Mouse (Mus musculus): ENCODE measurements at regions not wholly inside any gene's neighbourhood (a gene's known extent, or its start where the extent isn't known, plus 50 kb on each side); places are given as distances from the start of the nearest gene placed in this dataset.

DNA sequence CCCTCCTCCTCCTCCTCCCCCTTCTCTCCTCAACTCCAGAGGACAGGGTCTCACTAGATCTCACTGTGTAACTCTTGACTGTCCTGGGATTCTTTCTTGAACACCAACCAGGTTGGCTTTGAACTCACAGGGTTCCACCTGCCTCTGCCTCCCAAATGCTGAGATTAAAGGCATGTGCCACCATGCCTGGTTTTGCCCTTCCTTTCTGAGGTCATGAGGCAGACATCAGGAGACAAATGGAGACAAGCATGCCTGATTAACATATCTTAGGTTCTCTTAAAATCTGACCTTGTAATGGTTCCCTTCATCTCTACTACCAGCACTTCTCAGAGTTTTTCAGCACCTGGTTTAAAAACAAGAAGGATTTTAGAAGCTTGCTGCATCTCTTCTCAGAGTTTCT, 143.5 kb downstream of the Gm10260 start:
- no peak for DNase-seq (ENCODE audit: low spot score)

GRCm38 (mm10) chr13:97607221-97607723, 153.2 kb downstream of the Gm10260 start:
- DNase-seq (ENCODE audit: low spot score), result peak; percentile 28

GRCm38 (mm10) chr13:97604451-97604850, 156.0 kb downstream of the Gm10260 start:
- DNase-seq (ENCODE audit: low spot score), result peak; percentile 14

- no peak for DNase-seq (ENCODE audit: low spot score)
Observed at GRCm38 (mm10) chr13:97601135-97601730, 159.2 kb downstream of the Gm10260 start.

GRCm38 (mm10) chr13:97600136-97600535, 160.3 kb downstream of the Gm10260 start:
- DNase-seq (ENCODE audit: low spot score), result no peak

DNA sequence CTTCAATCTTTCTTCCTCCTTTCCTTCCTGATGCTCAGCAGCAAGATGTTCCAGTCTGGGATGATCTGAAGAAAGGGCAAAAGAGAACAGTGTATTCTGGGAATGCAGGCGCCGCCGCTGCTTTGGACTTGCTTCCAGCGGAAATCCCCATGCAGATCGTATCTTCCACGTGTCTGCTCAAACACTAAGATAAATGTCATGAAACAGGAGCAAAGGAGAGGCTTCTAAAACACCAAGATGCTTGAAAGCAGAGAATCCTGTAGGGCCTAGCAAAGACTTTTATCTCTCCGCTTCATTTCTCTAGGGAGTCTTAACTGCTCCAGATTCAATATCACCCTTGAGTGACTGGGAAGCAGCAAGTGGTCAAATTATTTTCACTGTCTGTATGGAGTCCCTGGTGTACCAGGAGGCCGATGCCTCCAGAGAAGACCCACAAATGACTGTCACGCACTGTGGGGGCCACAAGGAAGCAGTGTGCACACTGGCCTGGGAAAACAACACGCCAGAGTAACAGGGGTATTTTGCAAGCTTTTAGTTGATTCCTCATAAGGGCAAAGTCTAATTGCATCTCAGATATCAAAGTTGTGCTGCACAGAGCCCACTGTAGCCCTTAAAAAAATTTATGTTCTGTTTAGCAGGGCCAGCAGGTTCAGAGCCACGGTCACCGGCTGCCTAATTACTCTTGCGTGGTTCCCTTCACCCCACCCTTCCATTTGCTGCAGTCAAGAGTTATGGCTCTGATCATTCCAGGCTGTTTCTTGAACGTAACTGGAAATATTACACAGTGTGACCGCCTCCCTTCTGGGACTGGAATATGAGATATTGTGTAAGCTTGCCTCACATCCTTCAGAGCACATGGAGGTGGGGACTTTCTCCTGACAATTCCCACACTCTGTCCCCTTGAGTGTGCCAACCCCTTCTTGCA, 161.7 kb downstream of the Gm10260 start:
- peak; percentile 20 for DNase-seq (ENCODE audit: low spot score)

DNA sequence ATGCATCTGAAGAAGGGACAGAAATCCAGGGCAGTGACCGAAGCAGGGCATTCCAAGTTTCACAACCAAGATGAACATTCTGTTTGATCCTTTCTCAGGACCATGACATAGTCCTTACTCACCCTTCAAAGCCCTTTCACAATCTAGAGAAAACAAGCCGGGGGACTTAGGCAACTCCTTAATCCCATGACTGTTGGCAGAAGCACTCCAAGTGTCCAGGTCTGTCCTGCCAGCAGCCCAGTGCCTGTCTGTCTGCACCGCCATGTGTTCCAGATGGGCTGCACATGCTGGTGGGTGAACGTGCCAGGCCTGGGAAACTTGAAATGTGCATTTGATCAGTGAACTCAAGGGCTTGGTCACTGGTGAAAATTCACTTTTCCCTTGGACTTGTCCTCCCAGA, 165.6 kb downstream of the Gm10260 start:
- no peak for DNase-seq (ENCODE audit: low spot score)

DNA sequence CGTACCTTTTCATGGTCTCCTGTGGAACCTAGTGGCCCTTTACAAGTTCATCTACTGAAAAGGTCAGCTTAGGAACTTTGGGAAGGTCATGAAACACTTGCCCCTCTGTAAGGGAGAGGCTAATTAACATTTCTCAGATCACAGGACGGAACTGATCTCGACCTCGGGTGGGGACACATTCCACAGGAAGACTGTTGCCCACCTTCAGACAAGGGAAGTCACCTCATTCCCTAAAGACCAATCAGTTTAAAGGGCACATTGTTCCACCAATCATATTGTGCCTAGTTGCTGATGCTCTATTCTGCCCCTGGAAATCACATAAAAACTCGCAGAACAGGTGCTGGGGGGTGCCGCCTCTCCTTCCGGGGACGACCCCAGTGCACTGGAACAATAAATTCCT, 170.8 kb downstream of the Gm10260 start:
- no peak for DNase-seq (ENCODE audit: low spot score)

DNA sequence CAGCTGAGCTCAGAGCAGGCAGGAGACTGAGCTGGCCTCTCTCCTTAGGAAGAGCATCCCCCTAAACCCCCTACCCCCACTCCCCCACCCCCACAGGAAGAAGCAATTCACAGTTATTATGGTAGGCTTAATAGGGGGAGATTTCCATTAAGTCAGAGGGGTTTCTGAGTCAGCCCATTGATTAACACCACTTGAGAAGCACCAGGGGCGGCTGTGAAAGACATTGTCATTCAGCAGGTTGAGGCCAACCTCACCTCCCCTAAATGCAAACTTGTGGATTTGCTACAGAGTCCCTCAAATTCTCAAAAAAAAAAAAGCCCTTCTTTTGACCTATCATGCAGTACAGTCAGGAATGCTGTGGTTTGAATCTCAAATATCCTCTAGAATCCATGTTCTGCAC, 172.3 kb downstream of the Gm10260 start:
- no peak for DNase-seq (ENCODE audit: low spot score)

GRCm38 (mm10) chr13:97587088-97587487, 173.3 kb downstream of the Gm10260 start:
- DNase-seq (ENCODE audit: low spot score), result no peak

DNA sequence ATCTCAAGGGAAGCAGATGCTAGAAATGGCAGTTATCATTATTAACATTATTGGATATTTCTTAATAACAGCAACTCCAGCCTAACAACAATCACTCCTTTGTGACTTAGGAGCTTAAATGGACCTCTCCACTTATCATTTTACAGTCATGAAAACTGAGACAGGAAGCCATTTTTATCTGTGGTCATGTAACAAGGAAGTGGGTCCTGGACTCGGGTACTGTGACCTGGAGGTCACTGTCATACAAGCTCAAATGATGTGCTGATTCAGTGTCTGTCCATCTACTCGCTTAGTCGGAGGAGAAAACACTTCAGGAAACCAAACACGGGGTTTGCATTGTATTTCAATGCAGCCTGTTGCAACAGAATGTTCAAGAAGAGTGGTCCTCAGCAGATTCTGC, 176.4 kb downstream of the Gm10260 start:
- DNase-seq (ENCODE audit: low spot score), result no peak

DNA sequence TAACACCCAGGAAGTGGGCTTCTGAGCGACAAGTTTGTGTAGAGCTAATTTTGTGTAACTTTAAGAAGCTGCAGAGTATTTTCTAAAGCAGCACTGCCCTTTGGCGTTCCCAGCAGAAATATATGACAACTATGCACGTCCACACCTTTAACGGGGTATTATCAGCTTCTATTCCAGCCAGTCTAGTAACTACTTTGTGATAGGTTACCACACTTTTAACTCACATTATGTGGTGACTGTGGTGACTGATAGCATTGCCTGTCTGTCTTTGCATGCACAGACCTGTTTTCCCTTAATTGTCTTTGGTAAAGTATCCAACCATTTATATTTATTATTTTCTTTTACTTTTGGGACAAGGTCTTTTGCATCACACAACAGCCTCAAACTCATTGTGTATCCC, 179.1 kb downstream of the Gm10260 start:
- no peak for DNase-seq (ENCODE audit: low spot score)

GRCm38 (mm10) chr13:97580241-97580874, 180.1 kb downstream of the Gm10260 start:
- no peak for DNase-seq (ENCODE audit: low spot score)

DNA sequence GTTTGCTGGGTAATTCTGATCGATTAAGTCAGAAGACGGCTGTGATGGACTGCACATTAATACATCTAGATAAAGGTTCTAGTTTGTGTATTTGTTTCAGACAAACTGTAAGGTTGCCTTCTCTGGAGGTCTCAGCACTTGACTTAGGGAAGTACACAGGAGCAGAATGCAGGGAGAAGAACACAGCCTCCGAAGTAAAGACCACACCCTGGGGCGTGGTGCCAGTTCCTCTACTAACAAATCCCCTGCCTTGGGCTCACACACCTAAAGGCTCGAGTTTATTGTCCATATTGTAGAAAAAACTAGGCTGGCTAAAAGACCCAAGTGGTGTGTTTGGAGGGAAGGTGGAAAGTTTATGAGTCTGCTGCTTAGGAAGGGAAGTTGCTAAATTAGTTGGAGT, 181.8 kb downstream of the Gm10260 start:
- no peak for DNase-seq (ENCODE audit: low spot score)

GRCm38 (mm10) chr13:97577081-97577785, 183.2 kb downstream of the Gm10260 start:
- DNase-seq (ENCODE audit: low spot score), result no peak

GRCm38 (mm10) chr13:97573601-97574000, 186.8 kb downstream of the Gm10260 start:
- DNase-seq (ENCODE audit: low spot score), result no peak

DNA sequence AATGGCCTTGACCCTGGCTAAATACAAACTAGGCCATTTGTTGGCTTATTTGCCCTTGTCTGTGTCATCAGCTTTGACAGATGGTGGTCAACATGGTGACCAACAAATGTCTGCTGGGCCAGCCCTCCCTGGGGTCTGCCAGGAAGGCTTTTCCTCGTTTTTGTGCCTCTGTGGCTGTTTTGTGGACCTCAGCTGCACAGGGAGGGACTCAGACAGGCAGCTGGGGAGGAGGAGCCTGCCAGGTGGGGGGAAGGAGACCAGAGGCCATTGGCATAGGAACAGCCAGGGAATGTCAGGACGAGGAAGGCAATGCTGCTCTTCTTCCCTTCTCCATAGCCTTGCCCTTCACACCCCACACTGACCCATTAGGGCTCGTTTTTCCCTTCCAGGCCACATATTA, 188.1 kb downstream of the Gm10260 start:
- DNase-seq (ENCODE audit: low spot score), result no peak

GRCm38 (mm10) chr13:97570009-97570408, 190.4 kb downstream of the Gm10260 start:
- no peak for DNase-seq (ENCODE audit: low spot score)

- no peak for DNase-seq (ENCODE audit: low spot score)
Observed at GRCm38 (mm10) chr13:97567632-97568031, 192.8 kb downstream of the Gm10260 start.

DNA sequence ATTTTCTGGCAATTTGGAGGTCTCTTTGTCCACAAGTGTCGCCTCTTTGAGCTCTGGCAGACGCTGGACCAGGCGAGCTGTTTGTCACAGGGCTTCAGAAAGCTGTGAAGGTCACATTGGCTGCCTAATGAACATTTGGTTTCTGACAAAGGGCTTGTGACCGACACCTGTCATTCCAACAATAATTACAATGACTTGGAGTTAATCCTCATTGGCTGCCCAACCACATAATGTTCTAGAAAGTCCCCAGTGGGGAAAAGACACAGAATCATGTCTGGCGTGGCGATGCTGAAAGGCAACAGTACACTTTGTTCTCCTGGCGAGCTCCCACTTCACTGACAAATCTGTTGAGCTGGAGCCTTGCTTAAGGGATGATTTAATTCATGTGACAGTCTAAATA, 194.4 kb downstream of the Gm10260 start:
- peak; percentile 26 for DNase-seq (ENCODE audit: low spot score)

GRCm38 (mm10) chr13:97562241-97562640, 198.2 kb downstream of the Gm10260 start:
- DNase-seq (ENCODE audit: low spot score), result no peak

DNA sequence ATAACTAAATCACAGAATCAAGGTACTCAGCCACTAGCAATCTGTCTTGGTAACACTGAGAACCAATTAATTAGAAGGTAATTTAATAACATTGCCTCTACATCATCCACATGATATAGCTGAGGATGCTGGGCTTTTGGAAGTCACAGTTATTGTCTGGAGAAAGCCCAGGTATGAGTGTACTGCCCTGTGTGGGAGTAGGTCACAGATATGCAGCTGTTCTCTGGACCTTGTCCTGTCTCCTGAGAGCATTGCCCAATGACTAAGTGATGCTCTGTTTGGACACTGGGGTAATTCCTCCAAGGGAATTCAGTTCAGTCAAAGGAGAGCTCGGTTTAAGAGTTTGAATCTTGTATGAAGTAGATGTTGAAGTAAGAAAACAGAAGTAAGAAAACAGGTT, 199.6 kb downstream of the Gm10260 start:
- DNase-seq (ENCODE audit: low spot score), result no peak
